Mouse (Mus musculus) stomach, embryonic 16.5 days (tissue): ENCODE results near the gene Cfap69. TPM values are rescaled to one million over a fixed set of nuclear protein-coding genes. Genes with fewer than 3 reads are reported as not detected.
A peak's percentile ranks its signal among the peaks of the same experiment; 100 is the strongest.

Experiments
- ATAC-seq: fragments of 200-750 bp; cut with Nextera tagmentation; 2 replicates; pipeline ENCODE4 v1.8.0; 2017; ENCODE audit warnings: moderate number of reproducible peaks, moderate TSS enrichment; ENCODE audit not compliant: insufficient read depth, low FRiP score
- H3K27ac ChIP-seq: fragments of 300-500 bp; sonication (generic); 2 replicates; pipeline ENCODE4 v1.5.1; 2014; ENCODE audit warnings: low read length
- H3K27me3 ChIP-seq: fragments of 300-500 bp; sonication (generic); 2 replicates; pipeline ENCODE4 v1.6.1; 2014; ENCODE audit warnings: low read length, control low read depth, mixed read lengths; ENCODE audit not compliant: control insufficient read depth, insufficient read depth
- H3K36me3 ChIP-seq: fragments of 300-500 bp; sonication (generic); 2 replicates; pipeline ENCODE4 v1.6.1; 2014; ENCODE audit warnings: low read length; ENCODE audit not compliant: control insufficient read depth, insufficient read depth
- H3K4me1 ChIP-seq: fragments of 300-500 bp; sonication (generic); 2 replicates; pipeline ENCODE4 v1.6.1; 2014; ENCODE audit warnings: low read length, control low read depth, mixed read lengths; ENCODE audit not compliant: control insufficient read depth, insufficient read depth
- H3K4me2 ChIP-seq: fragments of 300-500 bp; sonication (generic); 2 replicates; pipeline ENCODE4 v1.6.1; 2014; ENCODE audit warnings: low read depth, low read length, mixed read lengths
- H3K4me3 ChIP-seq: fragments of 300-500 bp; sonication (generic); replicated peaks from 2 replicates; pipeline ENCODE4 v1.5.1; 2014; ENCODE audit warnings: mild to moderate bottlenecking, low read length
- H3K9ac ChIP-seq: fragments of 300-500 bp; sonication (generic); 2 replicates; pipeline ENCODE4 v1.6.1; 2014; ENCODE audit warnings: low read length
- H3K9me3 ChIP-seq: fragments of 300-500 bp; sonication (generic); replicated peaks from 2 replicates; pipeline ENCODE4 v1.6.1; 2016; ENCODE audit warnings: low read length, control low read depth; ENCODE audit not compliant: control insufficient read depth
- WGBS: fragments of 180-500 bp; shearing (Covaris S2); extraction: QIAGEN DNeasy Blood & Tissue Kit; methylation state at CpG from one replicate; pipeline ENCODE4 v1.1.7; 2014; 5-methylcytosine and 5-hydroxymethylcytosine counted together
- polyA plus RNA-seq: library from polyadenylated mRNA; unstranded; fragments of >200 nt; fragmentation: Nextera tagmentation; extraction: Ambion mirVana; gene quantifications from 2 replicates; pipeline ENCODE4 v1.2.1, GENCODE M21; 2015

Cfap69 gene
- polyA plus RNA-seq, result 3.8 and 4.4 TPM in 2 replicates

DNA sequence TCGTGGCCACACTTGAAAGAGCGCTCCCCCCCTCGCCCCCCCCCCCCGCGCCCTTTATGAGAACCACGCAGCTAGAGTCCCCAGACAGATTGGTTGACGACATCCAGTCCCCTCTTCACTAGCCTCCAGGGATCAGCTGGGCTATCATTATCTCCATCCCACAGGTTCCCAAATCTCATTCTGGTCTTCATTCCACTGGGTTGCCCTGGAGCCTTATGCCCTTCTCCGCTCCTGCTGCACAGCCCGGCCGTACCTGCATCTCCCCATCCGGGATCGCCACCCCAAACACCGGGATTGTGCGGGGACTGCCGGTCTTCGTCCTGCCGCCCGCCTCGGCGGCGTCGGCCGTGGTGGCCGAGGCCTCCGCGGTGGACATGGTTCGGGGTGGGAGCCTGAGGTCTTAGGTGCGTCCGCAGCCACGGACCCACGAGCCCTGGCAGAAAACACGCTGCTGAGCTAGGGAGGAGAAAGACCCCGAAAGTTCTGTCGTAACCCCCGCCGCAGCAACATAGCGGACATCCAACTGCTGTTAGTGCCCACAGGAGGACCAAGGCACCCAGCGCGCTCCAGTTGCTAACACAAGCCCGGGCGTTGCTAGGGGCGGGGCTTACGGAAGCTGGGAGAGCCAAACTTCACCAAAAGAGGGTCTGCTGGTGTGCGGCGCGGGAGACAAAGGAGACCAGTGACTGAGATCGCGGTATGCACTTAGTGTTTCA lies at the start of gene Cfap69:
TSS of gene Cfap69 (minus strand) at position 585 of the 716 bp plus-strand sequence.
- under 1% methylated on average over 48 of the region's 48 CpGs for WGBS
- no peak within 1 kb of the TSS for H3K27ac ChIP-seq
- H3K9ac ChIP-seq, result peak within 1 kb of the TSS; percentile 78
- no peaks in the 10 kb centered on the region for H3K36me3 ChIP-seq
- no peaks in the 10 kb centered on the region for H3K9me3 ChIP-seq
- peak within 1 kb of the TSS; percentile 100 for H3K4me2 ChIP-seq
- peak within 1 kb of the TSS; percentile 67 for H3K4me3 ChIP-seq
- H3K27me3 ChIP-seq, result no peaks in the 10 kb centered on the region
- ATAC-seq, result peak; percentile 90
- H3K4me1 ChIP-seq, result 0 out of 2 replicates have a peak, but pooled peaks cover 3% of the 10 kb centered on the region

- WGBS, result 66% methylated on average over 4 of the region's 4 CpGs
- H3K4me3 ChIP-seq, result no peak overlapping the region
- H3K9ac ChIP-seq, result no peak overlapping the region
- ATAC-seq, result no peak
- no peaks in the 10 kb centered on the region for H3K36me3 ChIP-seq
- H3K9me3 ChIP-seq, result no peaks in the 10 kb centered on the region
- H3K27me3 ChIP-seq, result no peaks in the 10 kb centered on the region
- H3K4me1 ChIP-seq, result no peaks in the 10 kb centered on the region
- H3K27ac ChIP-seq, result no peak overlapping the region
- no peak overlapping the region for H3K4me2 ChIP-seq
Observed at GRCm38 (mm10) chr5:5711032-5711431, 47.0 kb upstream of the Cfap69 start.

GRCm38 (mm10) chr5:5707341-5708278 lies 43.6 kb upstream of the Cfap69 start:
- Histone ChIP-seq H3K36me3 (no peaks in the 10 kb centered on the region), H3K27ac (peak overlapping the region; percentile 57), H3K4me2 (peak overlapping the region; percentile 44), H3K9ac (no peak overlapping the region), H3K9me3 (no peaks in the 10 kb centered on the region), H3K4me3 (peak overlapping the region; percentile 26), H3K4me1 (no peaks in the 10 kb centered on the region), H3K27me3 (no peaks in the 10 kb centered on the region)
- WGBS, result 44% methylated on average over 13 of the region's 13 CpGs
- ATAC-seq, result no peak

- ATAC-seq, result no peak
- no peak overlapping the region for H3K27ac ChIP-seq
- WGBS, result 38% methylated on average over 2 of the region's 2 CpGs
- H3K27me3 ChIP-seq, result no peaks in the 10 kb centered on the region
- no peak overlapping the region for H3K4me2 ChIP-seq
- no peak overlapping the region for H3K4me3 ChIP-seq
- no peaks in the 10 kb centered on the region for H3K36me3 ChIP-seq
- no peaks in the 10 kb centered on the region for H3K4me1 ChIP-seq
- no peaks in the 10 kb centered on the region for H3K9me3 ChIP-seq
- no peak overlapping the region for H3K9ac ChIP-seq
Observed at GRCm38 (mm10) chr5:5705019-5705418, 41.0 kb upstream of the Cfap69 start.

- Histone ChIP-seq H3K36me3 (no peaks in the 10 kb centered on the region), H3K9ac (no peak overlapping the region), H3K27ac (no peak overlapping the region), H3K4me1 (no peaks in the 10 kb centered on the region), H3K4me3 (no peak overlapping the region), H3K27me3 (no peaks in the 10 kb centered on the region), H3K4me2 (no peak overlapping the region), H3K9me3 (no peaks in the 10 kb centered on the region)
- WGBS, result 83% methylated on average over 2 of the region's 2 CpGs
- ATAC-seq, result no peak
Observed at GRCm38 (mm10) chr5:5700386-5700785, 36.3 kb upstream of the Cfap69 start.

GRCm38 (mm10) chr5:5698830-5699229 lies 34.8 kb upstream of the Cfap69 start:
- ATAC-seq, result no peak
- 59% methylated on average over 3 of the region's 3 CpGs for WGBS
- H3K36me3 ChIP-seq, result no peaks in the 10 kb centered on the region

GRCm38 (mm10) chr5:5695401-5695942 lies 31.4 kb upstream of the Cfap69 start:
- H3K4me2 ChIP-seq, result no peak overlapping the region
- ATAC-seq, result no peak
- no peaks in the 10 kb centered on the region for H3K4me1 ChIP-seq
- no peaks in the 10 kb centered on the region for H3K9me3 ChIP-seq
- H3K36me3 ChIP-seq, result no peaks in the 10 kb centered on the region
- no peaks in the 10 kb centered on the region for H3K27me3 ChIP-seq
- no peak overlapping the region for H3K9ac ChIP-seq
- no peak overlapping the region for H3K27ac ChIP-seq
- H3K4me3 ChIP-seq, result no peak overlapping the region
- WGBS, result 82% methylated on average over 5 of the region's 5 CpGs

More at GRCm38 (mm10) chr5:5698830-5699229, 34.8 kb upstream of the Cfap69 start:
- no peak overlapping the region for H3K9ac ChIP-seq
- no peaks in the 10 kb centered on the region for H3K9me3 ChIP-seq
- no peak overlapping the region for H3K27ac ChIP-seq
- no peak overlapping the region for H3K4me2 ChIP-seq
- H3K4me1 ChIP-seq, result no peaks in the 10 kb centered on the region
- H3K27me3 ChIP-seq, result no peaks in the 10 kb centered on the region
- H3K4me3 ChIP-seq, result no peak overlapping the region

DNA sequence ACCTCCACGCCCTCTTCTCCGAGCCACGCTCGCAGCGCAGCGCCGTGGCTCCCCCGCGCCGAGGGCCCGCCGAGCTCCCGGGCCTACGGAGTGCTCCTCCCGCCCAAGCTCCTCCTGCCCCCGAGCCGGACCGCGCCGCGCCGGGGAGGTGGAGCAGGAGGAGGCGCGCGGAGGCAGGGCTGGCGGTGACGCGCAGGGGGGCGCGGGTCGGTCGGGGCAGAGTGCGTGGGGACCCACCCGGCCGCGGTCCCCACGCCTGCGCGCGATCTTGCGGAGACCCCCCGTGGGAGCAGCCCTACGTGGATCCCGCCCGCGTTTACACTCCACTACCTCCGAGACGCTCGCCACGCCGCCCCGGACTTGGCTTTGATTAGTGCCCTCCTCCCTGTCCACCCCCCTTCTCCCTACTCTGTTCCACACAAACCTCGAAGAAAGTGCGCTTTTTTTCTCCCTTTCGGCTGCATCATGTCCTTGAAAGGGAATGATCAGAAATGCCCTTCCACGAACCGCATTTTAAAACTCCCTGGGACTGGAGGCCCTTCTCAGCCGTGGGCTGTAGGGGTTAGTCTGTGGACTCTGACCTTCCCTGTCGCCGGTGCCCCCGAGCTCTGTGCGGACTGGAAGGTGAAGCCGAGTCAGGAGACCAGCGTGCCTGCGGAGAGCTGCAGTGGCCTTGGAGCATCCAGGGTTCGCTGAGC lies 30.1 kb upstream of the Cfap69 start, which contains the start of gene Steap2:
TSS of gene Steap2 (minus strand) at position 623 of the 698 bp plus-strand sequence.
- Histone ChIP-seq H3K9me3 (no peaks in the 10 kb centered on the region), H3K4me1 (no peaks in the 10 kb centered on the region), H3K4me3 (peak within 1 kb of the TSS; percentile 79), H3K36me3 (no peaks in the 10 kb centered on the region), H3K9ac (peak within 1 kb of the TSS; percentile 90), H3K27me3 (no peaks in the 10 kb centered on the region), H3K27ac (no peak within 1 kb of the TSS), H3K4me2 (peak within 1 kb of the TSS; percentile 58)
- WGBS, result under 1% methylated on average over 66 of the region's 66 CpGs
- peak; percentile 92 for ATAC-seq
